Mouse (Mus musculus): ENCODE results near the gene Olfr482. TPM values are rescaled to one million over a fixed set of nuclear protein-coding genes. Genes with fewer than 3 reads are reported as not detected.

Gene Olfr482
- not detected in 2 replicates for polyA plus RNA-seq (2012; ENCODE audit: insufficient read depth, insufficient read length, missing spikeins)

DNA sequence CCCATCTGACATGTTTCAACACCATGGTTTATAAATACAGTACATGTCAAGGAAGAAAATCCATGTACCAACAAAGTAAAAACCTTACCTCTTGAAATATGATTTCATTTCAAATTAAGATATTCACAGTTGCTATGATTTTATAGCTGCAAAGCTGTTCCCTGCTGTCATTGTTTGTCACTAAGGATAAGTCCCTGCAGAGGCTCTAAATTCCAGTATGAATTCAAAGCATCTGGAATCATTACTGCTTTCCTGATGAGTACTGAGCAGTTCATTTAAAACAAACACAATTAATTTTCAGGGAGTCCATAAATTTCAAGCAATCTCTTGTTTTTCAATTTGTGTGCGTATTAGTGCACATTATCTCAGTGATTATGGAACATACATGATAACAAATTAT lies at the start of gene Olfr482:
TSS of gene Olfr482 (minus strand) at position 101 of the 400 bp plus-strand sequence.
- no peak within 1 kb of the TSS for H3K4me3 ChIP-seq (ENCODE audit: insufficient read depth, low read depth, low read length)
- H3K4me1 ChIP-seq (ENCODE audit: control insufficient read depth, insufficient read depth, insufficient read length, low read length), result no peaks in the 10 kb centered on the region
- no peak within 1 kb of the TSS for H3K27ac ChIP-seq (replicated peaks; ENCODE audit: low read depth, low read length)

DNA sequence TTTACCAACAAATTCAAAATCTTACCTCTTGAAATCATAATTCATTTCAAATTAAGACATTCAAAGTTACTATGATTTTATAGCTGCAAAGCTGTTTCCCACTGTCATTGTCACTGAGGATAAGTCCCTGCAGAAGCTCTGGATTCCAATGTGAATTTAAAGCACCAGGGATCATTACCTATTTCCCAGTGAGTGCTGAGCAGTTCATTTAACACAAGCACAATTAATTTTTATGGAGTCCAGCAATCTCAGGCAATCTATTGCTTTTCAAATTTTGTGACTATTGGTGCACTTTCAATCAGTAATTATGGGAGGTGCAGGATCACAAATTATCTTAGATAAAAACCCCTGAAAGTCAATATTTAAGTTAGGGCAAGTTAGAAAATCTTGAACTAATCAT lies 30.0 kb upstream of the Olfr482 start, which contains the start of gene Olfr484:
TSS of gene Olfr484 (minus strand) at position 101 of the 400 bp plus-strand sequence.
- H3K4me1 ChIP-seq (ENCODE audit: control insufficient read depth, insufficient read depth, insufficient read length, low read length), result no peaks in the 10 kb centered on the region
- H3K27ac ChIP-seq (replicated peaks; ENCODE audit: low read depth, low read length), result no peak within 1 kb of the TSS
- no peak within 1 kb of the TSS for H3K4me3 ChIP-seq (ENCODE audit: insufficient read depth, low read depth, low read length)

DNA sequence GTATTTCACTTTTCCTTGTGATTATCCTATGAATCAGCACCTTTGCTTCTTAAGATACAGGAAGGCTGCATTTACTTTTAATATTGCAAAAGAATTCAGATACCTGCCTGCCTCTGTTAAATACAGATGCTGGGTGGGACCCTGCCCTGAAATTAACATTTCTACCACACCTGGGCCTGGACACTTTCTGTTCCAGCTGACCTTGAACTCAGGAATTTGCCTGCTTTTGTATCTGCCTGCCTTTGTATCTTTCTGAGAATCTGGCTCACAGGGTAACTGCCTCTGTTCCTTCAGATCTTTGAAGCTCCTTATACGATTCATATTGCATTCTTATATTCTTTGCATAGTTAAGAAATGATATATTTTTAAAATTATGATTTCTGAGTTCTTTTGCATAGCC lies 24.0 kb upstream of the Olfr482 start:
- no peak overlapping the region for H3K27ac ChIP-seq (replicated peaks; ENCODE audit: low read depth, low read length)
- H3K4me1 ChIP-seq (ENCODE audit: control insufficient read depth, insufficient read depth, insufficient read length, low read length), result no peaks in the 10 kb centered on the region
- H3K4me3 ChIP-seq (ENCODE audit: insufficient read depth, low read depth, low read length), result no peak overlapping the region

DNA sequence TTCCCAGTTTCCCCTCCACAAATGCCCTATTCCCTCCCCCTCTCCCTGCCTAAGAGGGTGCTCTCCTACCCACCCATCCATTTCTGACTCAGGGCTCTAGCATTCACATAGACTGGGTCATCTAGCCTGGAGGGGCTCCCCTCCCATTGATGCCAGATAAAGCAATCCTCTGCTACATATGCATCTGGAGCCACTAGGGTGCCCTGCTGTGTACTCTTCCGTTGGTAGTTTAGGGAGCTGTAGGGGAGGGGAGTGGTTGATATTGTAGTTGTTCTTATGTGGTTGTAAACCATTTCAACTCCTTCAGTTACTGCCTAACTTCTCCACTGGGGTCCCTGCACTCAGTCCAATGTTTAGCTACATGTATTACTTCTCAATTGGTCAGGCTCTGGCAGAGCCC lies 23.3 kb upstream of the Olfr482 start:
- H3K4me3 ChIP-seq (ENCODE audit: insufficient read depth, low read depth, low read length), result no peak overlapping the region
- H3K27ac ChIP-seq (replicated peaks; ENCODE audit: low read depth, low read length), result no peak overlapping the region
- H3K4me1 ChIP-seq (ENCODE audit: control insufficient read depth, insufficient read depth, insufficient read length, low read length), result no peaks in the 10 kb centered on the region

DNA sequence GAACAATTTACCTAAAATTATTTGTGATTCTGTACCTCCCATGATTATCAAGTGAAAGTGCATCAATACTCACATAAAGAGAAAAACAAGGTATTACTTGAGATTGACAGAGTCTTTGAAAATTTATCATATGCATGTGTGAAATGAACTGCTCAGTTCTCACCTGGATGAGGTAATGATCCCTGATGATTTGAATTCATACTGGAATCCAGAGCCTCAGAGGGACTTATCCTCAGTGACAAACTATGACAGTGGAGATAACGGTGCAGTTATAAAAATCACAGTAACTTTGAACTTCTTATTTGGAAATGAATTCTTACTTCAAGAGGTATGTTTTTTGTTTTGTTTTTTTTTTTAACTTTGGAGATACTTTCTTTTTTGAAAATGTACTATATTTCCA lies 3.2 kb upstream of the Olfr482 start, which contains the start of gene Olfr483:
TSS of gene Olfr483 (plus strand) at position 301 of the 400 bp plus-strand sequence.
- no peak within 1 kb of the TSS for H3K27ac ChIP-seq (replicated peaks; ENCODE audit: low read depth, low read length)
- no peak within 1 kb of the TSS for H3K4me3 ChIP-seq (ENCODE audit: insufficient read depth, low read depth, low read length)
- no peaks in the 10 kb centered on the region for H3K4me1 ChIP-seq (ENCODE audit: control insufficient read depth, insufficient read depth, insufficient read length, low read length)

DNA sequence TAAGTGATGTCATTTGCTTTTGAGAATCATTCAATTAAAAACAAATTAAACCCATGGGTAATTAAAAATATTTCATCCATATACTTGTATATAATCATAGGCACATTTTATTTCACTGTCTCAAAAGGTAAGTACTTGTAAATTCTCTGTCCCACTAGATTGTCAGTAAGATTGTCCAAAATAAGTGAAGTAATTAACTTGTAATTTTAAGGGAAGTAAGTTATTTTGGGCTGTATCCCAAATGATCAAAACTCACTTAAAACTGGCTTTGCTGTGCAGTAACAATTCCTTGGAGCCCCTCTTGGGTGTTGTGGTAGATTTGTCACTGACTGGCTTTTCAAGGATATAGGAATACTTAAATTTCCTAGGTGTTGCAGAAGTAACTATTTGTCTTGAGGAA lies 17.8 kb downstream of the Olfr482 start, which contains the start of gene Olfr481:
TSS of gene Olfr481 (plus strand) at position 301 of the 400 bp plus-strand sequence.
- no peak within 1 kb of the TSS for H3K27ac ChIP-seq (replicated peaks; ENCODE audit: low read depth, low read length)
- H3K4me1 ChIP-seq (ENCODE audit: control insufficient read depth, insufficient read depth, insufficient read length, low read length), result no peaks in the 10 kb centered on the region
- no peak within 1 kb of the TSS for H3K4me3 ChIP-seq (ENCODE audit: insufficient read depth, low read depth, low read length)

DNA sequence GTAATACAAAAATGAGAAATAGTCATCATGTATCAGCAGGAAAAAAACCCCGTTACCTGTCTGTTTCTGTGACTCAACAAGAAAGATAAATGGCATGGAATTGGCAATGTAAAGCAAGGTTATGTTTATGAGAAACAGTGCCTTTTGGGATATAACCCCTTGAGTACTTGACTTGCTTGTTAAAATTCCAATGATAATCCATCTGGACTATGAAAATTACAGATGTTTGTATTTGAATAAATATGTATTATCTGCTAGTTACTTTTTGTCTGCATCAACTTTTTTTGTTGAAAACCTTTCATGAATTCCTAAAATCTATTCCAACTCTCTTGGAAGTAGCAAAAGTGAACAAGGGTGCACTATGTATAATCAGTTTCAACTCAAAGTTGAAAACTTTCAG lies 30.1 kb downstream of the Olfr482 start, which contains the start of gene Olfr480:
TSS of gene Olfr480 (minus strand) at position 101 of the 400 bp plus-strand sequence.
- no peak within 1 kb of the TSS for H3K27ac ChIP-seq (replicated peaks; ENCODE audit: low read depth, low read length)
- H3K4me3 ChIP-seq (ENCODE audit: insufficient read depth, low read depth, low read length), result no peak within 1 kb of the TSS
- no peaks in the 10 kb centered on the region for H3K4me1 ChIP-seq (ENCODE audit: control insufficient read depth, insufficient read depth, insufficient read length, low read length)

DNA sequence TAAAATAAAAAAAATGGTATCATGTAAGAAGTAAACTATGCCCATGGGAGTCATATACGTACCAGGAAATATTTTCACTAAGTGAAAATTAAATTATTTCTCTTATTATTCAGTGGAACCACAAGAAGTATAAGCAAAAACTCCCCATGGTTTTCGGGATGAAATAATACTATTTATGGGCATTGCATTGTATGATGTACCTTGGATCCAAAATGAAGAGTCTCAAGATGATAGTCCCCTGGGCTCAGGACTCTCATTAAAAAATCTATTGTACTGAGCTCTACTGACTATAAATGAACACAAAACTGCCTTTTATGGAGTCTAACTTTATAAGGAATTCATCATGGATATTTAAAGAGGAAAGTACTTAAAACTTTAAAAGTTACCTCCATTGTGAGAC lies 47.0 kb downstream of the Olfr482 start, which contains the start of gene Olfr479:
TSS of gene Olfr479 (plus strand) at position 301 of the 400 bp plus-strand sequence.
- Histone ChIP-seq H3K4me1 (ENCODE audit: control insufficient read depth, insufficient read depth, insufficient read length, low read length) (no peaks in the 10 kb centered on the region), H3K27ac (replicated peaks; ENCODE audit: low read depth, low read length) (no peak within 1 kb of the TSS), H3K4me3 (ENCODE audit: insufficient read depth, low read depth, low read length) (no peak within 1 kb of the TSS)

Other genes with a start within 250 kb of the Olfr482 start
- gene Olfr472, start 199.7 kb downstream of the Olfr482 start, polyA plus RNA-seq (2012; ENCODE audit: insufficient read depth, insufficient read length, missing spikeins), result not detected in 2 replicates
- gene Olfr473, start 167.1 kb downstream of the Olfr482 start, polyA plus RNA-seq (2012; ENCODE audit: insufficient read depth, insufficient read length, missing spikeins), result not detected in 2 replicates
- gene Olfr474, start 142.9 kb downstream of the Olfr482 start, polyA plus RNA-seq (2012; ENCODE audit: insufficient read depth, insufficient read length, missing spikeins), result not detected in 2 replicates
- not detected in 2 replicates for gene Olfr476, start 132.8 kb downstream of the Olfr482 start, polyA plus RNA-seq (2012; ENCODE audit: insufficient read depth, insufficient read length, missing spikeins)
- gene Olfr477, start 110.9 kb downstream of the Olfr482 start, polyA plus RNA-seq (2012; ENCODE audit: insufficient read depth, insufficient read length, missing spikeins), result not detected in 2 replicates
- not detected in 2 replicates for gene Olfr478, start 63.6 kb downstream of the Olfr482 start, polyA plus RNA-seq (2012; ENCODE audit: insufficient read depth, insufficient read length, missing spikeins)
- not detected in 2 replicates for gene Olfr479, start 46.9 kb downstream of the Olfr482 start, polyA plus RNA-seq (2012; ENCODE audit: insufficient read depth, insufficient read length, missing spikeins)
- gene Olfr480, start 30.2 kb downstream of the Olfr482 start, polyA plus RNA-seq (2012; ENCODE audit: insufficient read depth, insufficient read length, missing spikeins), result not detected in 2 replicates
- not detected in 2 replicates for gene Olfr481, start 17.7 kb downstream of the Olfr482 start, polyA plus RNA-seq (2012; ENCODE audit: insufficient read depth, insufficient read length, missing spikeins)
- not detected in 2 replicates for gene Olfr483, start 3.3 kb upstream of the Olfr482 start, polyA plus RNA-seq (2012; ENCODE audit: insufficient read depth, insufficient read length, missing spikeins)
- gene Olfr484, start 29.9 kb upstream of the Olfr482 start, polyA plus RNA-seq (2012; ENCODE audit: insufficient read depth, insufficient read length, missing spikeins), result not detected in 2 replicates
- not detected in 2 replicates for gene Olfr485, start 62.3 kb upstream of the Olfr482 start, polyA plus RNA-seq (2012; ENCODE audit: insufficient read depth, insufficient read length, missing spikeins)
- gene Olfr486, start 75.2 kb upstream of the Olfr482 start, polyA plus RNA-seq (2012; ENCODE audit: insufficient read depth, insufficient read length, missing spikeins), result not detected in 2 replicates
- not detected in 2 replicates for gene Olfr487, start 117.0 kb upstream of the Olfr482 start, polyA plus RNA-seq (2012; ENCODE audit: insufficient read depth, insufficient read length, missing spikeins)
- gene Olfr488, start 160.8 kb upstream of the Olfr482 start, polyA plus RNA-seq (2012; ENCODE audit: insufficient read depth, insufficient read length, missing spikeins), result not detected in 2 replicates
- not detected in 2 replicates for gene Olfr490, start 191.3 kb upstream of the Olfr482 start, polyA plus RNA-seq (2012; ENCODE audit: insufficient read depth, insufficient read length, missing spikeins)
- not detected in 2 replicates for gene Olfr491, start 215.9 kb upstream of the Olfr482 start, polyA plus RNA-seq (2012; ENCODE audit: insufficient read depth, insufficient read length, missing spikeins)
- gene Olfr492, start 226.1 kb upstream of the Olfr482 start, polyA plus RNA-seq (2012; ENCODE audit: insufficient read depth, insufficient read length, missing spikeins), result not detected in 2 replicates
- not detected in 2 replicates for gene Olfr493, start 249.4 kb upstream of the Olfr482 start, polyA plus RNA-seq (2012; ENCODE audit: insufficient read depth, insufficient read length, missing spikeins)